Mouse (Mus musculus): Measurements from ENCODE around the gene Spopl. TPM values are rescaled to one million over a fixed set of nuclear protein-coding genes. Genes with fewer than 3 reads are reported as not detected.

Spopl gene
- polyA plus RNA-seq, 1 experiment: 1.5 TPM

GRCm38 (mm10) chr2:23505141-23505540 lies 66.8 kb downstream of the Spopl start:
- no peaks in the 10 kb centered on the region for H3K4me1 ChIP-seq (ENCODE audit: control insufficient read depth, insufficient read depth, insufficient read length, low read length)
- H3K27ac ChIP-seq (ENCODE audit: insufficient read depth, low read depth, low read length): no peak overlapping the region
- TF ChIP-seq CTCF (IDR thresholded peaks at IDR 0.05; ENCODE audit: extremely low read depth, insufficient read length, insufficient replicate concordance, low read depth, low read length): no peak
- TF ChIP-seq POLR2A (IDR thresholded peaks at IDR 0.05; ENCODE audit: low read depth, low read length): no peak
- WGBS: 97% methylated on average over 3 of the region's 3 CpGs
- peaks cover 6% of the 10 kb centered on the region for H3K36me3 ChIP-seq (ENCODE audit: control insufficient read depth, insufficient read depth, low read length)
- no peak overlapping the region for H3K4me3 ChIP-seq (ENCODE audit: low read depth, low read length)
- no peaks in the 10 kb centered on the region for H3K27me3 ChIP-seq (ENCODE audit: control insufficient read depth, insufficient read depth, low read length)

- Histone ChIP-seq H3K27ac (ENCODE audit: insufficient read depth, low read depth, low read length) (no peak overlapping the region), H3K27me3 (ENCODE audit: control insufficient read depth, insufficient read depth, low read length) (no peaks in the 10 kb centered on the region), H3K4me3 (ENCODE audit: low read depth, low read length) (no peak overlapping the region), H3K4me1 (ENCODE audit: control insufficient read depth, insufficient read depth, insufficient read length, low read length) (no peaks in the 10 kb centered on the region), H3K36me3 (ENCODE audit: control insufficient read depth, insufficient read depth, low read length) (no peaks in the 10 kb centered on the region)
- no peak for TF ChIP-seq CTCF (IDR thresholded peaks at IDR 0.05; ENCODE audit: extremely low read depth, insufficient read length, insufficient replicate concordance, low read depth, low read length)
- TF ChIP-seq POLR2A (IDR thresholded peaks at IDR 0.05; ENCODE audit: low read depth, low read length): no peak
- 32% methylated on average over 1 of the region's 1 CpGs for WGBS
These were observed 90.2 kb downstream of the Spopl start for GRCm38 (mm10) chr2:23481715-23482114.

GRCm38 (mm10) chr2:23467471-23467870 lies 104.4 kb downstream of the Spopl start:
- Histone ChIP-seq H3K27me3 (ENCODE audit: control insufficient read depth, insufficient read depth, low read length) (no peaks in the 10 kb centered on the region), H3K4me3 (ENCODE audit: low read depth, low read length) (no peak overlapping the region), H3K36me3 (ENCODE audit: control insufficient read depth, insufficient read depth, low read length) (no peaks in the 10 kb centered on the region), H3K27ac (ENCODE audit: insufficient read depth, low read depth, low read length) (no peak overlapping the region), H3K4me1 (ENCODE audit: control insufficient read depth, insufficient read depth, insufficient read length, low read length) (no peaks in the 10 kb centered on the region)
- TF ChIP-seq CTCF (IDR thresholded peaks at IDR 0.05; ENCODE audit: extremely low read depth, insufficient read length, insufficient replicate concordance, low read depth, low read length) (no peak), POLR2A (IDR thresholded peaks at IDR 0.05; ENCODE audit: low read depth, low read length) (no peak)
- 83% methylated on average over 1 of the region's 1 CpGs for WGBS

GRCm38 (mm10) chr2:23457452-23457851 lies 114.5 kb downstream of the Spopl start:
- Histone ChIP-seq H3K27me3 (ENCODE audit: control insufficient read depth, insufficient read depth, low read length) (no peaks in the 10 kb centered on the region), H3K4me3 (ENCODE audit: low read depth, low read length) (no peak overlapping the region), H3K4me1 (ENCODE audit: control insufficient read depth, insufficient read depth, insufficient read length, low read length) (no peaks in the 10 kb centered on the region), H3K27ac (ENCODE audit: insufficient read depth, low read depth, low read length) (no peak overlapping the region), H3K36me3 (ENCODE audit: control insufficient read depth, insufficient read depth, low read length) (no peaks in the 10 kb centered on the region)
- TF ChIP-seq CTCF (IDR thresholded peaks at IDR 0.05; ENCODE audit: extremely low read depth, insufficient read length, insufficient replicate concordance, low read depth, low read length) (no peak), POLR2A (IDR thresholded peaks at IDR 0.05; ENCODE audit: low read depth, low read length) (no peak)
